Mouse (Mus musculus) liver, embryonic 15.5 days (tissue): Measurements from ENCODE around the gene Mettl14. TPM values are rescaled to one million over a fixed set of nuclear protein-coding genes. Genes with fewer than 3 reads are reported as not detected.

Experiments used
- ATAC-seq: fragments of 200-750 bp; cut with Nextera tagmentation; 2 replicates; pipeline ENCODE4 v1.8.0; 2017; ENCODE audit warnings: moderate number of reproducible peaks, mild to moderate bottlenecking, moderate library complexity; ENCODE audit not compliant: insufficient read depth
- H3K27ac ChIP-seq: fragments of 300-500 bp; sonication (generic); replicated peaks from 2 replicates; pipeline ENCODE4 v1.5.1; 2015; ENCODE audit warnings: mild to moderate bottlenecking, inconsistent platforms
- H3K27me3 ChIP-seq: fragments of 300-500 bp; sonication (generic); 2 replicates; pipeline ENCODE4 v1.6.1; 2015; ENCODE audit warnings: mild to moderate bottlenecking, inconsistent platforms
- H3K36me3 ChIP-seq: fragments of 300-500 bp; sonication (generic); replicated peaks from 2 replicates; pipeline ENCODE4 v1.6.1; 2015; ENCODE audit warnings: moderate library complexity, mild to moderate bottlenecking, inconsistent platforms
- H3K4me1 ChIP-seq: fragments of 300-500 bp; sonication (generic); replicated peaks from 2 replicates; pipeline ENCODE4 v1.6.1; 2015; ENCODE audit warnings: inconsistent platforms
- H3K4me2 ChIP-seq: fragments of 300-500 bp; sonication (generic); 2 replicates; pipeline ENCODE4 v1.6.1; 2015; ENCODE audit warnings: moderate library complexity, mild to moderate bottlenecking, inconsistent platforms
- H3K4me3 ChIP-seq: fragments of 300-500 bp; sonication (generic); replicated peaks from 2 replicates; pipeline ENCODE4 v1.5.1; 2015; ENCODE audit warnings: mild to moderate bottlenecking, inconsistent platforms
- H3K9ac ChIP-seq: fragments of 300-500 bp; sonication (generic); 2 replicates; pipeline ENCODE4 v1.6.1; 2015; ENCODE audit warnings: moderate library complexity, mild to moderate bottlenecking, inconsistent platforms
- H3K9me3 ChIP-seq: fragments of 300-500 bp; sonication (generic); replicated peaks from 2 replicates; pipeline ENCODE4 v1.6.1; 2016; ENCODE audit warnings: inconsistent platforms
- WGBS: fragments of 180-500 bp; shearing (Covaris S2); methylation state at CpG from one replicate; pipeline ENCODE4 v1.1.7; 2015; ENCODE audit warnings: mixed read lengths; ENCODE audit not compliant: insufficient replicate concordance; 5-methylcytosine and 5-hydroxymethylcytosine counted together
- polyA plus RNA-seq: library from polyadenylated mRNA; unstranded; fragments of >200 nt; fragmentation: Nextera tagmentation; extraction: Ambion mirVana; gene quantifications from 2 replicates; pipeline ENCODE4 v1.2.1, GENCODE M21; 2015

The Mettl14 gene
- polyA plus RNA-seq, 1 experiment from 2014 or later, result 7.1 TPM

DNA sequence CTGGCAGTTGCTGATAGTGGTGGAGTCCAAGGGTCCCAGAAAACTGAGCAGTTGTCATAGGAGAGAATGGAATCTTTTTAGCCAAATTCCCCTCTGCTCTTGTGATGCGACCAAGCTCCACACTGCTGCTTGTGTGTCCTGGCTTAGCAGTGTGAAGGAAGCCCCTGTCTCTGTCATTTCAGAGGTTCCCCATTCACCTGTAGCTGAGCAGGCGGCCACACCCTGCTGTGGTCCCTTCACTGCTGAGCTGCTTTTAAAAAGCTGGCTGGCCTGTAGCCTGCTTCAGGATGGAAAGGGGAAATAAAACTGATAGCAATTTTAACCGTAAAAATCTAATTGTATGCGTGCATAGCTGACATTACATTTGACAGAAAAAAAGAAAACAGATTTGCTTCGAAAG, 49.0 kb downstream of the Mettl14 start:
- Histone ChIP-seq H3K9me3 (no peaks in the 10 kb centered on the region), H3K4me1 (0 out of 2 replicates have a peak, but pooled peaks cover 5% of the 10 kb centered on the region), H3K36me3 (0 out of 2 replicates have a peak, but pooled peaks cover 8% of the 10 kb centered on the region), H3K9ac (no peak overlapping the region), H3K4me3 (no peak overlapping the region), H3K4me2 (no peak overlapping the region), H3K27me3 (no peaks in the 10 kb centered on the region), H3K27ac (no peak overlapping the region)
- 56% methylated on average over 5 of the region's 5 CpGs for WGBS
- no peak for ATAC-seq

DNA sequence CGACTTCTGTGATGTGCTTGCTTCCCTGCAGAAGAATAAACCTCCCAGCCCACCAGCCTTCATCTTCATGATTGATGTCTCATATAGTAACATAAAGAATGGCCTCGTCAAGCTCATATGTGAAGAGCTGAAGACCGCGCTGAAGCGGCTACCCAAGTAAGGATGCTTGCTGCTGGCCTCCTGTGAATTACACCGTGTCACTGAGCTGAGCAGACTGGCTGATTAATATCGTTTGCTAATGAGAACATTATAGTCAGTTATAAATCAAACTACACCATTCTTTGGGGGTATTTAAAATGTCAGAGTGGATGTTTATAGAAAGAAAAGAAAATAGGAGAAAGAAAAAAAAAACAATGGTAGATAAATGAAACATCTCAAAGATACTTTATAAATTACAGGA, 49.5 kb downstream of the Mettl14 start:
- H3K9me3 ChIP-seq, result no peaks in the 10 kb centered on the region
- H3K36me3 ChIP-seq, result 0 out of 2 replicates have a peak, but pooled peaks cover 8% of the 10 kb centered on the region
- no peak overlapping the region for H3K4me2 ChIP-seq
- H3K27me3 ChIP-seq, result no peaks in the 10 kb centered on the region
- H3K4me1 ChIP-seq, result 0 out of 2 replicates have a peak, but pooled peaks cover 5% of the 10 kb centered on the region
- H3K4me3 ChIP-seq, result no peak overlapping the region
- 63% methylated on average over 7 of the region's 7 CpGs for WGBS
- no peak overlapping the region for H3K9ac ChIP-seq
- H3K27ac ChIP-seq, result no peak overlapping the region
- ATAC-seq, result no peak

- no peaks in the 10 kb centered on the region for H3K27me3 ChIP-seq
- H3K9ac ChIP-seq, result no peak overlapping the region
- H3K4me1 ChIP-seq, result 0 out of 2 replicates have a peak, but pooled peaks cover 5% of the 10 kb centered on the region
- H3K4me2 ChIP-seq, result no peak overlapping the region
- no peak overlapping the region for H3K27ac ChIP-seq
- WGBS, result 63% methylated on average over 3 of the region's 3 CpGs
- no peak overlapping the region for H3K4me3 ChIP-seq
- no peak for ATAC-seq
- H3K36me3 ChIP-seq, result 0 out of 2 replicates have a peak, but pooled peaks cover 2% of the 10 kb centered on the region
- H3K9me3 ChIP-seq, result no peaks in the 10 kb centered on the region
These were observed 50.4 kb downstream of the Mettl14 start for GRCm38 (mm10) chr3:123335480-123335879.

- no peaks in the 10 kb centered on the region for H3K27me3 ChIP-seq
- ATAC-seq, result no peak
- no peak overlapping the region for H3K4me3 ChIP-seq
- H3K27ac ChIP-seq, result no peak overlapping the region
- H3K9ac ChIP-seq, result no peak overlapping the region
- no peak overlapping the region for H3K4me2 ChIP-seq
- 41% methylated on average over 7 of the region's 7 CpGs for WGBS
- H3K9me3 ChIP-seq, result no peaks in the 10 kb centered on the region
- H3K36me3 ChIP-seq, result no peaks in the 10 kb centered on the region
- H3K4me1 ChIP-seq, result 0 out of 2 replicates have a peak, but pooled peaks cover 5% of the 10 kb centered on the region
These were observed 51.0 kb downstream of the Mettl14 start for GRCm38 (mm10) chr3:123334947-123335346.

- H3K9me3 ChIP-seq, result no peaks in the 10 kb centered on the region
- H3K9ac ChIP-seq, result no peak overlapping the region
- H3K27ac ChIP-seq, result no peak overlapping the region
- H3K27me3 ChIP-seq, result no peaks in the 10 kb centered on the region
- WGBS, result 29% methylated on average over 4 of the region's 4 CpGs
- peak; percentile 74 for ATAC-seq
- no peak overlapping the region for H3K4me3 ChIP-seq
- H3K4me2 ChIP-seq, result no peak overlapping the region
- 0 out of 2 replicates have a peak, but pooled peaks cover 5% of the 10 kb centered on the region for H3K4me1 ChIP-seq
- H3K36me3 ChIP-seq, result no peaks in the 10 kb centered on the region
These were observed 52.9 kb downstream of the Mettl14 start for GRCm38 (mm10) chr3:123333055-123333424.

GRCm38 (mm10) chr3:123332330-123333054, 53.4 kb downstream of the Mettl14 start:
- Histone ChIP-seq H3K4me2 (no peak overlapping the region), H3K27me3 (no peaks in the 10 kb centered on the region), H3K36me3 (no peaks in the 10 kb centered on the region), H3K4me1 (0 out of 2 replicates have a peak, but pooled peaks cover 5% of the 10 kb centered on the region), H3K27ac (no peak overlapping the region), H3K9me3 (no peaks in the 10 kb centered on the region), H3K4me3 (no peak overlapping the region), H3K9ac (no peak overlapping the region)
- WGBS, result 71% methylated on average over 2 of the region's 2 CpGs
- ATAC-seq, result peak; percentile 18; the same call in 1 of the 2 replicates

DNA sequence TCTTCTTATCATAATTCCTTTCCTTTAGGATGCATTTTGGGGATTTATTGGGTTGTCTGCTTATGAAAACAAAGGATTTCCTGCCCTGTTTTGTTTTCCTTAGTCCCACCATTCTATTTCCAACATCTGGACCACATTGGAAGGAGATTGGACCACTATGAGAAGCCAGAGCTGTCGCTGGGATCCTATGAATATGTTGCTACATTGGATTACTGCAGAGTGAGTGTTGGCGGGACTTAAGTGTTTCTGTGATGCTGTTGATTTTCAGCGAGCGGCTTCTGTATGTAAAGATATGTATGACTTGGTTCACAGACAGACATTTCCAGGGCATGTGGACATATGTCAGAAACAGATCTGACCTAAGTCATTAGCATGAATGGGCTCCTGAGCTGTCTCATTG, 55.7 kb downstream of the Mettl14 start:
- Histone ChIP-seq H3K27ac (no peak overlapping the region), H3K36me3 (no peaks in the 10 kb centered on the region), H3K9me3 (no peaks in the 10 kb centered on the region), H3K4me1 (0 out of 2 replicates have a peak, but pooled peaks cover 5% of the 10 kb centered on the region), H3K27me3 (no peaks in the 10 kb centered on the region), H3K9ac (no peak overlapping the region), H3K4me2 (no peak overlapping the region), H3K4me3 (no peak overlapping the region)
- WGBS, result 64% methylated on average over 4 of the region's 4 CpGs
- ATAC-seq, result no peak

DNA sequence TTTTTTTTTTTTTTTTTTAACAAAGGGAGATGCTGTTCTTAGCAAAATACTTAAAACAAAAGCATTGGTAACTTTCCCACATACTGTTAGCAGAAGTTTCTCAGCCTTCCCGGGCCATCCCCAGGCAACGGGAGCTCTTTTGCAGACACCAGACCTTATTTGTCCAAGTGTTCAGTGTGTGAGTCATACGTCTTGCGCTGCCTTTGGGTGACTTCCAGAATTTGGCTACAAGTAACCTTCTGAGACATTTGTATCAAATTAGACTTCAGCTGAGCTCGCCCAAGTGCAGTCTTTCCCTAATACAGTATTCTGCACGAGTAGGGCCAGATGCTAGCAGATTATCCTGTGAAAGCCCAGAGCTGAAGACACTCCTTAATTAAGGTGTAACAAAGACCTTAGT, 56.7 kb downstream of the Mettl14 start:
- Histone ChIP-seq H3K27me3 (no peaks in the 10 kb centered on the region), H3K4me2 (no peak overlapping the region), H3K9me3 (no peaks in the 10 kb centered on the region), H3K9ac (no peak overlapping the region), H3K4me1 (no peaks in the 10 kb centered on the region; the same call in 1 of the 2 replicates), H3K4me3 (no peak overlapping the region), H3K36me3 (no peaks in the 10 kb centered on the region), H3K27ac (no peak overlapping the region)
- 68% methylated on average over 6 of the region's 6 CpGs for WGBS
- ATAC-seq, result no peak

DNA sequence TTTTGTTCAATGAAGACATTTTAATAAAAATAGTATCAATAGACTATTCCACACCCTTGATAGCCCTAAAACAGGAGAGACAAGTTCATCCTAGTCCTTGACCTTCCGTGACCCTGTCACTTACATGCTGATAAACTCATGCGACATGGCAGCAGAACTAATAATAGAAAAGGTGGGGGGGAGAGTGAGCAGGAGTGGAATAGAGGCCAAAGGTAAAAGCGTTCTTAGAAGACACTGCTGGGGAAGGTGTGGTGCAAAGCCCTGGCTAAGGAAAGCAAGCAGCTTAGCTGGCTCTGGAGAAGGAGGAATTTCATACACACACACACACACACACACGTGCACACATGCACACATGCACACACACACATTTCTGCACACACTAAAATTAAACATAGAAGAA, 61.6 kb downstream of the Mettl14 start:
- Histone ChIP-seq H3K27me3 (no peaks in the 10 kb centered on the region), H3K4me2 (no peak overlapping the region), H3K9ac (no peak overlapping the region), H3K36me3 (no peaks in the 10 kb centered on the region), H3K27ac (no peak overlapping the region), H3K4me3 (no peak overlapping the region), H3K4me1 (no peaks in the 10 kb centered on the region; the same call in 1 of the 2 replicates), H3K9me3 (no peaks in the 10 kb centered on the region)
- no peak for ATAC-seq
- WGBS, result 52% methylated on average over 4 of the region's 4 CpGs

- H3K27me3 ChIP-seq, result no peaks in the 10 kb centered on the region
- H3K4me2 ChIP-seq, result no peak overlapping the region
- no peak overlapping the region for H3K27ac ChIP-seq
- H3K4me3 ChIP-seq, result no peak overlapping the region
- 29% methylated on average over 1 of the region's 1 CpGs for WGBS
- H3K36me3 ChIP-seq, result no peaks in the 10 kb centered on the region
- no peaks in the 10 kb centered on the region for H3K9me3 ChIP-seq
- no peak overlapping the region for H3K9ac ChIP-seq
- H3K4me1 ChIP-seq, result no peaks in the 10 kb centered on the region; the same call in 1 of the 2 replicates
- ATAC-seq, result no peak
These were observed 63.8 kb downstream of the Mettl14 start for GRCm38 (mm10) chr3:123322147-123322546.

DNA sequence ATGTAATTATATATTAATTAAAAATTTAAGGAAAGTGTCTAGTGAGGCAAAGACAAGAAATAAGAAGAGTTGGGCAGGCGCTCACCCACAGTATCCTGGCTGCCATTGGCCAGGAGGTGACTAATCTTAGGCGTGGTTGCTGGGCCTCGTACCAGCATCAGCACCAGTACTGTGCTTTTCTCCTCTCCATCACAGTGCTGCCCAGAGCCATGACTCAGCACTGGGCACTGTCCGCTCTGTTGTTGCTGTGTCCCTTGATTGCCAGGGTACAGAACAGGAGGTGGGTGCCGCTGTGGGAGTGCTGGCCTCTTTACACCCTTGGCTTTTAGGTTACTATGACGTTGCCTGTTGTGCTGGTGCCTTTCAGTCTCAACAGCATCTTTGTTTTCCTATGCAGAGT, 64.3 kb downstream of the Mettl14 start:
- no peaks in the 10 kb centered on the region for H3K36me3 ChIP-seq
- no peak for ATAC-seq
- 69% methylated on average over 6 of the region's 6 CpGs for WGBS

More for the DNA sequence above, 64.3 kb downstream of the Mettl14 start:
- no peak overlapping the region for H3K4me2 ChIP-seq
- no peak overlapping the region for H3K9ac ChIP-seq
- H3K4me3 ChIP-seq, result no peak overlapping the region
- no peaks in the 10 kb centered on the region; the same call in 1 of the 2 replicates for H3K4me1 ChIP-seq
- H3K27me3 ChIP-seq, result no peaks in the 10 kb centered on the region
- H3K27ac ChIP-seq, result no peak overlapping the region
- H3K9me3 ChIP-seq, result no peaks in the 10 kb centered on the region
